Mouse (Mus musculus) kidney, embryonic 15.5 days (tissue): ENCODE results near the gene Rasl12. TPM values are rescaled to one million over a fixed set of nuclear protein-coding genes. Genes with fewer than 3 reads are reported as not detected.

Experiments
- ATAC-seq: fragments of 200-750 bp; cut with Nextera tagmentation; replicated peaks from 2 replicates; pipeline ENCODE4 v1.8.0; 2017; ENCODE audit warnings: moderate TSS enrichment; ENCODE audit not compliant: low FRiP score
- H3K27ac ChIP-seq: fragments of 300-500 bp; sonication (generic); 2 replicates; pipeline ENCODE4 v1.5.1; 2015; ENCODE audit warnings: mild to moderate bottlenecking, inconsistent platforms
- H3K27me3 ChIP-seq: fragments of 300-500 bp; sonication (generic); 2 replicates; pipeline ENCODE4 v1.6.1; 2015; ENCODE audit warnings: inconsistent platforms
- H3K36me3 ChIP-seq: fragments of 300-500 bp; sonication (generic); 2 replicates; pipeline ENCODE4 v1.6.1; 2015; ENCODE audit warnings: inconsistent platforms
- H3K4me1 ChIP-seq: fragments of 300-500 bp; sonication (generic); 2 replicates; pipeline ENCODE4 v1.6.1; 2015; ENCODE audit warnings: inconsistent platforms
- H3K4me2 ChIP-seq: fragments of 300-500 bp; sonication (generic); 2 replicates; pipeline ENCODE4 v1.6.1; 2015; ENCODE audit warnings: moderate library complexity, mild to moderate bottlenecking, inconsistent platforms
- H3K4me3 ChIP-seq: fragments of 300-500 bp; sonication (generic); replicated peaks from 2 replicates; pipeline ENCODE4 v1.5.1; 2015; ENCODE audit warnings: mild to moderate bottlenecking, inconsistent platforms
- H3K9ac ChIP-seq: fragments of 300-500 bp; sonication (generic); 2 replicates; pipeline ENCODE4 v1.6.1; 2015; ENCODE audit warnings: mild to moderate bottlenecking, inconsistent platforms
- H3K9me3 ChIP-seq: fragments of 300-500 bp; sonication (generic); replicated peaks from 2 replicates; pipeline ENCODE4 v1.6.1; 2016; ENCODE audit warnings: inconsistent platforms
- WGBS: fragments of 180-500 bp; shearing (Covaris S2); methylation state at CpG from one replicate; pipeline ENCODE4 v1.1.7; 2015; ENCODE audit warnings: mixed read lengths; 5-methylcytosine and 5-hydroxymethylcytosine counted together
- polyA plus RNA-seq: library from polyadenylated mRNA; unstranded; fragments of >200 nt; fragmentation: Nextera tagmentation; extraction: Ambion mirVana; gene quantifications from 2 replicates; pipeline ENCODE4 v1.2.1, GENCODE M21; 2015

The Rasl12 gene
- polyA plus RNA-seq, 1 experiment from 2014 or later = 16.1 TPM

- H3K4me1 ChIP-seq = peaks cover 24% of the 10 kb centered on the region
- no peaks in the 10 kb centered on the region for H3K27me3 ChIP-seq
- under 1% methylated on average over 53 of the region's 53 CpGs for WGBS
- H3K9me3 ChIP-seq = no peaks in the 10 kb centered on the region
- H3K27ac ChIP-seq = peak within 1 kb of the TSS; percentile 94
- ATAC-seq = peak; percentile 97
- H3K36me3 ChIP-seq = peaks cover 9% of the 10 kb centered on the region
- H3K9ac ChIP-seq = peak within 1 kb of the TSS; percentile 94
- H3K4me3 ChIP-seq = peak within 1 kb of the TSS; percentile 95
- H3K4me2 ChIP-seq = peak within 1 kb of the TSS; percentile 69
Measured at GRCm38 (mm10) chr9:65460732-65461442, 62.6 kb downstream of the Rasl12 start, which contains the start of gene Spg21. Gene Spg21, plus strand, starts transcription at chr9:65460947.

- no peak overlapping the region for H3K27ac ChIP-seq
- no peak overlapping the region for H3K4me3 ChIP-seq
- ATAC-seq = no peak
- peaks cover 14% of the 10 kb centered on the region for H3K36me3 ChIP-seq
- H3K9ac ChIP-seq = no peak overlapping the region
- 77% methylated on average over 5 of the region's 5 CpGs for WGBS
- H3K9me3 ChIP-seq = no peaks in the 10 kb centered on the region
- H3K27me3 ChIP-seq = no peaks in the 10 kb centered on the region
- H3K4me1 ChIP-seq = peaks cover 24% of the 10 kb centered on the region
- peak overlapping the region; percentile 69 for H3K4me2 ChIP-seq
Measured at GRCm38 (mm10) chr9:65462544-65462943, 64.2 kb downstream of the Rasl12 start.

DNA sequence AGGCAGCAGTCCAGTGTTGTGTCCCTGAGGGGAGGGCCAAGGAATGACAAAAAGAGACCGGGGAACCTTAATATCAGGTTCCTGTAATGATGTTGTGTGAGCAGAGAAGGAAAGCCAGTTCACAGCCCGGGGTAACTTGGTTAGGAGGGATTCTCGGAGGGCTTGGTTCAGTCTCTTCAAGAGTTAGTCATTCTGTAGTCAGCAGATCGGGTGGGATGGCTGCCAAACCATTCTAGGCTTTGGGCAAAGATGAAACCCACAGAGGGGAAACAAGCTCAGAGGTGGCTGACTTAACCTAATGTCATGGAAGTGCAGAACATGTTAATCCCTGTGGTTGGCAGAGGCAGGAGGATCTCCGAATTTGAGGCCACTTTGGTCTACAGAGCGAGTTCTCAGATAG, 65.9 kb downstream of the Rasl12 start:
- H3K27ac ChIP-seq = no peak overlapping the region
- peaks cover 17% of the 10 kb centered on the region for H3K36me3 ChIP-seq
- H3K9me3 ChIP-seq = no peaks in the 10 kb centered on the region
- H3K4me1 ChIP-seq = peaks cover 29% of the 10 kb centered on the region
- H3K4me3 ChIP-seq = no peak overlapping the region
- H3K4me2 ChIP-seq = no peak overlapping the region
- WGBS = 93% methylated on average over 6 of the region's 6 CpGs
- no peaks in the 10 kb centered on the region for H3K27me3 ChIP-seq
- no peak for ATAC-seq
- H3K9ac ChIP-seq = no peak overlapping the region

Other genes starting within 250 kb of the Rasl12 start
- 7.9 and 8.1 TPM in 2 replicates for gene Parp16, start 203.2 kb upstream of the Rasl12 start, polyA plus RNA-seq
- gene Cilp, start 133.3 kb upstream of the Rasl12 start, polyA plus RNA-seq = 0.66 and 1.1 TPM in 2 replicates
- gene Clpx, start 104.2 kb upstream of the Rasl12 start, polyA plus RNA-seq = 50.6 and 53.5 TPM in 2 replicates
- 9.2 and 9.8 TPM in 2 replicates for gene Pdcd7, start 52.4 kb upstream of the Rasl12 start, polyA plus RNA-seq
- 0.14 and 0.31 TPM in 2 replicates for gene Ubap1l, start 37.5 kb upstream of the Rasl12 start, polyA plus RNA-seq
- 2.2 TPM in 2 replicates for gene Kbtbd13, start 6.9 kb upstream of the Rasl12 start, polyA plus RNA-seq
- 3.1 and 4.3 TPM in 2 replicates for gene Slc51b, start 24.4 kb downstream of the Rasl12 start, polyA plus RNA-seq
- gene Mtfmt, start 37.3 kb downstream of the Rasl12 start, polyA plus RNA-seq = 21.1 and 25.3 TPM in 2 replicates
- 111 and 126 TPM in 2 replicates for gene Spg21, start 62.4 kb downstream of the Rasl12 start, polyA plus RNA-seq
- not detected in 2 replicates for gene Ankdd1a, start 121.7 kb downstream of the Rasl12 start, polyA plus RNA-seq
- 14.9 and 20.0 TPM in 2 replicates for gene Plekho2, start 181.5 kb downstream of the Rasl12 start, polyA plus RNA-seq
- gene Pif1, start 188.7 kb downstream of the Rasl12 start, polyA plus RNA-seq = 12.7 and 17.5 TPM in 2 replicates
- 29.8 and 30.3 TPM in 2 replicates for gene Rbpms2, start 231.1 kb downstream of the Rasl12 start, polyA plus RNA-seq